Comparison of ENCODE assay signal across 23 mouse cellular contexts in genomic region chr7:3957387-3957786, GRCm38 (mm10). TPM values are rescaled to one million over a fixed set of nuclear protein-coding genes. Genes with fewer than 3 reads are reported as not detected.
"Had no signal": no experiment of that assay in that cellular context is flagged by ENCODE, and none has a peak within 500 bp of the region (broad histone marks: within the 10 kb centered on the region; RNA-seq: fewer than 3 reads in every experiment).

No protein-coding gene starts in this region.

- DNase-seq: gastrocnemius, adult 2 months; gastrocnemius, postnatal 10 days; gastrocnemius, postnatal 25 days; heart, adult 11 months; heart, adult 2 months; heart, postnatal 14 days; kidney, adult 11 months; kidney, adult 2 months; kidney, adult 9 months; kidney, postnatal 14 days; kidney, postnatal 36 days; layer of hippocampus, adult 9-11 months; layer of hippocampus, postnatal 36 days; liver had no signal

- ATAC-seq: hindbrain, postnatal 0 days; intestine, embryonic 16.5 days had no signal

RNA-seq across cellular contexts. Expression of gene Lilra6, which starts 42.1 kb away (rescaled TPM):
- total RNA-seq: hindbrain, postnatal 0 days; layer of hippocampus, adult 18-20 months; layer of hippocampus, adult 8-10 months; layer of hippocampus, postnatal 14 days; layer of hippocampus, postnatal 36 days; left cerebral cortex, postnatal 14 days; left cerebral cortex, postnatal 36 days had no signal

RNA-seq across cellular contexts. Expression of gene Gm14548, which starts 59.5 kb away (rescaled TPM):
- total RNA-seq: gastrocnemius, adult 2 months; gastrocnemius, postnatal 25 days; heart, postnatal 14 days; hindbrain, postnatal 0 days; layer of hippocampus, adult 18-20 months; layer of hippocampus, adult 8-10 months; layer of hippocampus, postnatal 14 days; layer of hippocampus, postnatal 36 days; left cerebral cortex, adult 18-20 months; left cerebral cortex, adult 8-10 months; left cerebral cortex, postnatal 14 days; left cerebral cortex, postnatal 36 days had no signal
